Mouse (Mus musculus): ENCODE results near the gene Med29. TPM values are rescaled to one million over a fixed set of nuclear protein-coding genes. Genes with fewer than 3 reads are reported as not detected.

Med29 gene
- polyA plus RNA-seq, 1 experiment: 135 TPM

DNA sequence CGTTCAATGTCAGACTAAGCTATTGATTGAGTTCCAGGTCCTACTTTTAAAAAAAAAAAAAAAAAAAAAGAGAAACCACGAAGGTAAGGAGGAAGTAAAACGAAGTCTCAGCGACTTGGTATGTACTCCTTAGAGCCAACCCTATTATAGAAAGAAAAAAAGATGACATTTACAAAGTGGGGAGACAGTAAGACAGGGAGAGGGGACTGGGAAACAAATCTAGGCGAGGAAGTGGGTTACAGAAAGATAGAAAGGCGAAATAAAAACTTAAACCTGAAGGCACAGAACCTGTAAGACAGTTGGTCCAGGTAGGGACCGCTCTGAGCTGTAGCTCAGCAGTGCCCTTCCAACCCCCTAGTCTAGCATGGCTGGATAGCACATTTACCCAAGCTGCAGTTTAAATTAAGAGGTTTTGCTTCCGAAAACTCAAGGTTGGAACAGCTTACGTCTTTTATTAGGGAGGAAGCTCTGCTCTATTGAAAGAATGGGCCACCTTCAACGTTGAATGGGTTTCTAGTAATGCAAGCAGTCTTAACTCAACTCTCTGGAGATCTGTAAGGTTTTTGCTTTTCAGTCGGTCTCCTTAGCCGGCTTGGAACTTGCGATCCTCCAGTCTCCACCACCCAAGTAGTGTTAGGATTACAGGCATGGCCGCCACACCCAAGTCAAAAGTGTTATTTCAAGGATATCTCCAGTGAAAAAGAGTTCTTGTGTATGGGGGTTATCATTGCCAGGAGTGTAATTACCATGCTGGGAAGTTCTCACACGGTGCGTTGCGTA, 12.1 kb downstream of the Med29 start, which contains the start of gene Zfp36:
Gene Zfp36 (minus strand): TSS at position 17 of the 780 bp plus-strand sequence.
- no peak for TF ChIP-seq CTCF (IDR thresholded peaks at IDR 0.05; ENCODE audit: control insufficient read depth, insufficient read depth, insufficient replicate concordance, low read depth, low read length)
- no peak for TF ChIP-seq POLR2A (IDR thresholded peaks at IDR 0.05; ENCODE audit: control insufficient read depth, low read depth, low read length)
- H3K27me3 ChIP-seq (ENCODE audit: control insufficient read depth, insufficient read depth, low read length): no peaks in the 10 kb centered on the region
- peaks cover 48% of the 10 kb centered on the region for H3K4me1 ChIP-seq (ENCODE audit: control insufficient read depth, insufficient read depth, low read length)
- peak within 1 kb of the TSS; percentile 86 for H3K4me3 ChIP-seq (ENCODE audit: control insufficient read depth, low read depth, low read length)
- H3K36me3 ChIP-seq (ENCODE audit: control insufficient read depth, insufficient read depth, low read length): no peaks in the 10 kb centered on the region
- H3K27ac ChIP-seq (ENCODE audit: control insufficient read depth, insufficient read depth, low read depth, low read length): peak within 1 kb of the TSS; percentile 91

DNA sequence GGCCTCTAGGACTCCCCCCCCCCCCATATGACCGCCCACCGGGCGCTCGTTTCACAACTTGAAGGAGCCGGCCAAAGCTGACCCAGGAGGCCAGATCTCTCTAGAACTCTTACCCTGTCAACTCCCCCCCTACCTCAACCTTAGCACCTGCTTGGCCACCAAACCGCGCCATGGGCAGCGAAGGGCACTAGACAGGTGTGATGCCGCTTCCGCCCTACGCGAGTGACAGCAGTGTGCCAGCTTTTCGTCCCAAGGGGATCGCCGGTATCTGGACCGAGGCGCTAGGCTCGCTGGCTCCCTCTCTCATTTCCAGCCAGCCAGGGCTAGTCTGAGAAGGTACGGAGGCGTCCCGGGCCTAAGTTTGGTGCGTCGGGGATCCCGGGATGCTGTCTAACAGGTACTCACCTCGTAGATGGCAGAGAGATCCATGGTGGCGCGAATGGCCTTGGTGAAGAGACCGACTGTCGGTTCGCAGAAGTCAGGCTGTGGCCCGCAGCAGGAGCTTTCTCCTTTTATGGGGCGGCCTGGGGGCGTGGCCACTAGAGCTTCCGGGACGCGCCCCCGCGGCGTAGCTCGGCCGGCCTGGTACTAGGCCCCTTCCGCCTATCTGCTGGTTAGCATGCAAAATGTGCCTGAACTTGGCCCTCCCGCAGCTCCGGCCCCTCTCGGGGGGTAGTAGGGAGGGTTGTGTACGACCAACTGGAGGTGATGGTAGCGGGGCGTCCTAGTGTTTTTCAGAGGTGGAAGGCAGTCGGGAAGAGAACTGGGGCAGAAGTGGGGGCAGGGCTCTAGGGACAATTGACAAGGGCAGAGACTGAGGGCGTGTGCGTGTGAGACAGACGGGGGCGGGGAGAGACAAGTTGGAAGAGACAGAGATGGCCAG, 13.5 kb downstream of the Med29 start:
- H3K4me3 ChIP-seq (ENCODE audit: control insufficient read depth, low read depth, low read length): peak overlapping the region; percentile 86
- H3K4me1 ChIP-seq (ENCODE audit: control insufficient read depth, insufficient read depth, low read length): peaks cover 51% of the 10 kb centered on the region
- peak overlapping the region; percentile 91 for H3K27ac ChIP-seq (ENCODE audit: control insufficient read depth, insufficient read depth, low read depth, low read length)
- no peaks in the 10 kb centered on the region for H3K27me3 ChIP-seq (ENCODE audit: control insufficient read depth, insufficient read depth, low read length)
- H3K36me3 ChIP-seq (ENCODE audit: control insufficient read depth, insufficient read depth, low read length): no peaks in the 10 kb centered on the region
- TF ChIP-seq POLR2A (IDR thresholded peaks at IDR 0.05; ENCODE audit: control insufficient read depth, low read depth, low read length) (peak; percentile 96), CTCF (IDR thresholded peaks at IDR 0.05; ENCODE audit: control insufficient read depth, insufficient read depth, insufficient replicate concordance, low read depth, low read length) (no peak)

GRCm38 (mm10) chr7:28378066-28378690, 14.3 kb downstream of the Med29 start:
- no peaks in the 10 kb centered on the region for H3K27me3 ChIP-seq (ENCODE audit: control insufficient read depth, insufficient read depth, low read length)
- H3K4me3 ChIP-seq (ENCODE audit: control insufficient read depth, low read depth, low read length): peak overlapping the region; percentile 86
- TF ChIP-seq CTCF (IDR thresholded peaks at IDR 0.05; ENCODE audit: control insufficient read depth, insufficient read depth, insufficient replicate concordance, low read depth, low read length) (no peak), POLR2A (IDR thresholded peaks at IDR 0.05; ENCODE audit: control insufficient read depth, low read depth, low read length) (peak; percentile 7; the same call in 1 of the 2 replicates)
- peaks cover 49% of the 10 kb centered on the region for H3K4me1 ChIP-seq (ENCODE audit: control insufficient read depth, insufficient read depth, low read length)
- H3K27ac ChIP-seq (ENCODE audit: control insufficient read depth, insufficient read depth, low read depth, low read length): peak overlapping the region; percentile 91
- H3K36me3 ChIP-seq (ENCODE audit: control insufficient read depth, insufficient read depth, low read length): no peaks in the 10 kb centered on the region

GRCm38 (mm10) chr7:28377190-28378065, 15.1 kb downstream of the Med29 start:
- no peaks in the 10 kb centered on the region for H3K36me3 ChIP-seq (ENCODE audit: control insufficient read depth, insufficient read depth, low read length)
- H3K4me3 ChIP-seq (ENCODE audit: control insufficient read depth, low read depth, low read length): peak overlapping the region; percentile 86
- H3K4me1 ChIP-seq (ENCODE audit: control insufficient read depth, insufficient read depth, low read length): peaks cover 42% of the 10 kb centered on the region
- H3K27me3 ChIP-seq (ENCODE audit: control insufficient read depth, insufficient read depth, low read length): no peaks in the 10 kb centered on the region
- peak overlapping the region; percentile 65; the same call in 1 of the 2 replicates for H3K27ac ChIP-seq (ENCODE audit: control insufficient read depth, insufficient read depth, low read depth, low read length)
- TF ChIP-seq POLR2A (IDR thresholded peaks at IDR 0.05; ENCODE audit: control insufficient read depth, low read depth, low read length) (no peak), CTCF (IDR thresholded peaks at IDR 0.05; ENCODE audit: control insufficient read depth, insufficient read depth, insufficient replicate concordance, low read depth, low read length) (no peak)

DNA sequence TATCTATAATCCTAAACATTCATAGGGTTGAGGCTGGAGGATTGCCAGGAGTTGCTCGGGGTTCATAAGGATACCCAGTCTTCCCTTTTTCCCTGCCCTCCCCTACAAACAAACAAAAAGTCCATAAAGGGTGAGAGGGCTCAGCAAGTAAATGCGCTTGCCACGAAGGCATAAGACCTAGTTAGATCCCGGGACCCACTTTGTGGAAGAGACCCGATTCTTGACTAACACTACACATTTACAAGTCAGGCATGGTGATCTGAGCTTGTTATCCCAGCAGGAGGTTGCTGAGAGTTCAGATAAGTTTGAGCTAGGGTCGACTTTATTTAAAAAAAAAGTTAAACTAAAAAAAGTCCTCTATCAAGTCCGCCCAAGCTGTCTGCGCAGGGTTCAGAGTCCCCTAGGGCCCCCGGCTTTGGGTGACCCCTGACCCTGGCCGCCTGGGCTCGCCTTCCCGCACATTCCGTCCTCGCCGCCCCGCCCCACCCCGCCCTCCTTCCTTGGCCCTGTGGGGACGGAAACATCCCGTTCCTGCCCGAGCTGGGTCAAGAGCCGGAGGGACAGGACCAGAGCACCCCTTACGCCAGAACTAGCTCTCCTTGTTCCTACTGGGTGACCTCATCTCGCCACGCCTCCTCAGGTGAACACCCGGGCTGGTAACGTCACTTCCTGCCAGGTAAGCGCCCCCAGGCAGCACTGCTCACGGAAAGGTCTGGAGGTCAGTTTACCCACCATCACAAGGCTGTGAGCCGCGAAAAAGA, 16.3 kb downstream of the Med29 start:
- H3K27me3 ChIP-seq (ENCODE audit: control insufficient read depth, insufficient read depth, low read length): no peaks in the 10 kb centered on the region
- no peak for TF ChIP-seq CTCF (IDR thresholded peaks at IDR 0.05; ENCODE audit: control insufficient read depth, insufficient read depth, insufficient replicate concordance, low read depth, low read length)
- peak; percentile 62; the same call in 1 of the 2 replicates for TF ChIP-seq POLR2A (IDR thresholded peaks at IDR 0.05; ENCODE audit: control insufficient read depth, low read depth, low read length)
- H3K4me1 ChIP-seq (ENCODE audit: control insufficient read depth, insufficient read depth, low read length): peaks cover 40% of the 10 kb centered on the region
- H3K4me3 ChIP-seq (ENCODE audit: control insufficient read depth, low read depth, low read length): peak overlapping the region; percentile 86
- H3K36me3 ChIP-seq (ENCODE audit: control insufficient read depth, insufficient read depth, low read length): no peaks in the 10 kb centered on the region
- peak overlapping the region; percentile 91 for H3K27ac ChIP-seq (ENCODE audit: control insufficient read depth, insufficient read depth, low read depth, low read length)
